Comparison of ENCODE assay signal across 8 mouse cellular contexts in genomic region chr2:76369821-76370655, GRCm38 (mm10). TPM values are rescaled to one million over a fixed set of nuclear protein-coding genes. Genes with fewer than 3 reads are reported as not detected.
DNase-seq lines count a peak whose midpoint lies in the region; ATAC-seq lines count a peak whose summit lies in the region.

TSS of gene Rbm45 (plus strand) at chr2:76369984.

- H3K9ac ChIP-seq in lung, embryonic 16.5 days (ENCODE audit: low read length) = peak within 1 kb of the TSS; percentile 86

- no peaks in the 10 kb centered on the region for H3K9me3 ChIP-seq in lung, embryonic 16.5 days (ENCODE audit: control insufficient read depth, low read length)

- 0 out of 2 replicates have a peak within 1 kb of the TSS, but pooled peaks have one; percentile 36 for H3K27ac ChIP-seq in lung, embryonic 16.5 days (ENCODE audit: low read length)

- WGBS in lung, embryonic 16.5 days = 0% methylated on average over 61 of the region's 61 CpGs

- H3K36me3 ChIP-seq in lung, embryonic 16.5 days (ENCODE audit: control insufficient read depth, insufficient read depth, low read length) = 0 out of 2 replicates have a peak, but pooled peaks cover 6% of the 10 kb centered on the region

- H3K4me1 ChIP-seq in lung, embryonic 16.5 days (replicated peaks; ENCODE audit: control insufficient read depth, insufficient read depth, low read length) = peaks cover 3% of the 10 kb centered on the region

- peak; percentile 75 to 92 for ATAC-seq in hematopoietic stem cell, adult 5-6 weeks (replicated peaks in 1 of 2; ENCODE audit: insufficient read depth in 1 of 2, low FRiP score in 2 of 2, low TSS enrichment in 1 of 2, low read depth in 1 of 2, poor library complexity in 2 of 2, severe bottlenecking in 2 of 2)
- ATAC-seq in lung, embryonic 16.5 days (ENCODE audit: low read depth) = peak; percentile 88

- peak within 1 kb of the TSS; percentile 76 for H3K4me2 ChIP-seq in lung, embryonic 16.5 days (ENCODE audit: low read depth, low read length)

- no peaks in the 10 kb centered on the region for H3K27me3 ChIP-seq in lung, embryonic 16.5 days (ENCODE audit: control insufficient read depth, insufficient read depth, low read depth, low read length)

- H3K4me3 ChIP-seq in lung, embryonic 16.5 days (ENCODE audit: low read length) = peak within 1 kb of the TSS; percentile 93

- peak; percentile 75 for DNase-seq in MEL-GATA-1-ER (ENCODE audit: extremely low read depth, low read depth)
- DNase-seq in cerebellum, adult 8-10 months = peak; percentile 91
- DNase-seq in forelimb bud, embryonic 11.5 days (ENCODE audit: low read depth, low spot score) = peak; percentile 90
- peak; percentile 60 for DNase-seq in layer of hippocampus, adult 9-10 months (ENCODE audit: low spot score)
- peak; percentile 55 for DNase-seq in ovary, postnatal 10 days (ENCODE audit: low spot score)
- peak; percentile 75 to 92 for DNase-seq in thymus, postnatal 10 days (ENCODE audit: low spot score in 2 of 2)

RNA-seq across cellular contexts. Expression of gene Rbm45, which starts in this region (rescaled TPM):
- total RNA-seq in hematopoietic stem cell, adult 5-6 weeks (2017) = 45.6 and 57.5 TPM in 2 replicates
- polyA plus RNA-seq in lung, embryonic 16.5 days (2015; fragmentation: Nextera tagmentation; extraction: Ambion mirVana) = 14.2 and 18.8 TPM in 2 replicates

Comparison
In these comparisons a context has a peak if more than half of its experiments do, and no peak if none do; other contexts are left out.
1. Peak in every context shown above with its lines: DNase-seq, ATAC-seq, H3K4me3 ChIP-seq and H3K27ac ChIP-seq.